Mouse (Mus musculus): Measurements from ENCODE around the gene Tax1bp3. TPM values are rescaled to one million over a fixed set of nuclear protein-coding genes. Genes with fewer than 3 reads are reported as not detected.

Gene Tax1bp3
- polyA plus RNA-seq, 1 experiment from 2014 or later: 237 TPM

DNA sequence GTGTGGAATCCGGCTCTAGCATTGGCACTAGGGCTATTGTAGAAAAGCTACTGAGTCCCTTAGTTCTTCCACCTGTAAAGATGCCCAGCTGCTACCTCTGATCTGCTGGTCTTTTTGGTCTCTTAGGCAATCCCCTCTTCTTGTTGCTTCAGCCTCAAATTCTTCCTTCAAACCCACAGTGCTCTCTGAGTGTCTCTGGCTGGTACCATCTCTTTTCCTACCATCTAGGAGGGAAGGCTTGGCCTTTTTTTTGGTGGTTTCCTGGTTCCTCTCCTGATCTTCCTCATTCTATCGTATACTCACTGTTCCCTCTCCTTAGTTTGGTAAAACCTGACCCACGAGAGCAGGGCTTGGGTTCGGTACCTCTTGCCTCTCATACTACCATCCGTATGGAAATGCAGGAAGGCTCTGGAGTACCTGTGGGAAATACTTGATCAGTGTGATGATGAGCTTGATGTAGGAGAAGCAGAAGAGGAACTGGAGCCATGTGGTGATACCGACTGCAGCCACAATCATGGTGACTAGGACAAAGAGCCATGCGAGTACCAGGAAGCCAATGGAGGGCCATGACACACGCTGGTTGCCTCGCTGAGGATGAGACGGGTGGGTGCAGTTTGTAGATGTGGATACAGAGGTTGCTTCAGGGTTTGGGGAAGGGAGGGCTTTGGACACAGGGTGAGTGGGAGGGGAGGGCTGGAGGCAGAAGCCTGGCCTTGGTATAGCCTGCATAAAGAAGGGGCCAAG, 9.2 kb downstream of the Tax1bp3 start:
- Histone ChIP-seq H3K27ac (no peak overlapping the region), H3K36me3 (peaks cover 90% of the 10 kb centered on the region), H3K4me1 (replicated peaks) (no peaks in the 10 kb centered on the region), H3K27me3 (ENCODE audit: insufficient read depth, poor library complexity, severe bottlenecking) (no peaks in the 10 kb centered on the region), H3K9me3 (no peaks in the 10 kb centered on the region), H3K4me3 (no peak overlapping the region)
- no peak for DNase-seq (ENCODE audit: low spot score)
- 91% methylated on average over 10 of the region's 10 CpGs for WGBS

DNA sequence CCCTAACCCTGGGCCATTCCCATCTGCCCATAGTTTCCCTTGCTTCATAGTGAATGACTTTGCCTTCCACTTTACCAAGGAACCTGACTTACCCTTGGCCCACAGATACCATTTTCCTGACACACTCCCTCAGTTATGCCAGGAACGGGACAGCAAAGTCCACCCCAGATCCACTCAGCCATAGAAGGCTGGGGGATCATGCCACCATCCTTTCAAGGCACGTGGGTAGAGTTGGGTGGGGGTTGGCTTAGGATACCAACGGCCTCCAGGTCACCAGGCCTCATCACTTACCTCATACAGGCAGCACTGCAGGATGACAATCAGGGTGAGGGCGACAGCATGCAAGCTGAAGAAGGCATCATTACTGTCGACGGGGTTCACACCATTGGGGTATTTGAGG, 10.3 kb downstream of the Tax1bp3 start:
- Histone ChIP-seq H3K36me3 (peaks cover 98% of the 10 kb centered on the region), H3K4me1 (replicated peaks) (no peaks in the 10 kb centered on the region), H3K27me3 (ENCODE audit: insufficient read depth, poor library complexity, severe bottlenecking) (no peaks in the 10 kb centered on the region), H3K9me3 (no peaks in the 10 kb centered on the region), H3K4me3 (no peak overlapping the region), H3K27ac (no peak overlapping the region)
- WGBS: 87% methylated on average over 6 of the region's 6 CpGs
- DNase-seq (ENCODE audit: low spot score): no peak

DNA sequence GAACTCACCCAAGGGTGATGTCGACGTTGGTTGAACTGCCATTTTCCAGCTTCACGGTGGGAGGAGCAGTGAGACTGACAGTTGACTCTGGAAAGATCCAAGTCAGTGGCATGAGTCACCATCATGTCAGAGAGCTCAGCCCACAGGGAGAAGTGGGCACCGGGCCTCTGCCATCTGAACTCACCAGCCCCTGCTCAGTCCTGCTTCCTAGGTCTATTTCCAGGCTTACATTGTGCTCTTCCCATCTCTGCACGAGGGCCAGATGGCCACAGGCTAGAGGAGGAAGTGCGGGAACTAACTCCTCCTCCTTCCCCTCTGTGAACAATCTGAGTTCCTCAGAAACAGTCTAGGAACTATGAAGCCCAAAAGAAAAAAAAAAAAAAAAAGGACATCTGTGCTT, 16.2 kb downstream of the Tax1bp3 start:
- no peak for DNase-seq (ENCODE audit: low spot score)
- H3K36me3 ChIP-seq: peaks cover 69% of the 10 kb centered on the region
- H3K4me1 ChIP-seq (replicated peaks): peaks cover 7% of the 10 kb centered on the region
- H3K9me3 ChIP-seq: no peaks in the 10 kb centered on the region
- H3K4me3 ChIP-seq: no peak overlapping the region
- no peaks in the 10 kb centered on the region for H3K27me3 ChIP-seq (ENCODE audit: insufficient read depth, poor library complexity, severe bottlenecking)
- WGBS: 86% methylated on average over 6 of the region's 6 CpGs
- H3K27ac ChIP-seq: no peak overlapping the region

DNA sequence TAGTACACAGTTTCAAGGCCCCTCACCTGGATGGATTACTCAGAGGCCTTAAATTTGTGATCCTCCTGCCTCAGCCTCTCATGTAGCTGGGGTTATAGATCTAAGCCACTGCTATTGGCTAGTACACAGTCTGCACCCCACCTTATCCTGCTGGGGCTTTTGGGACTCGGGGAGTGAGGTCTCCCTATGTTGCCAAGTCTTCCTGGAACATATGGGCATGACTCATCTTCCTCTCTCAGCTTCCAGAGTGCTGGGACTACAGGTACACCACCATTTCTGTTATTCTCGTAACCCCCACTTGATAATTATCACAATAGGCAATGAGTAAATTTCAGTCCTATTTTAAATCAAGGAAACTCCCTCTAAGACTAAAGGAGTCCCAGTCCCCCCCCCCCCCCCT, 17.6 kb downstream of the Tax1bp3 start:
- H3K4me1 ChIP-seq (replicated peaks): peaks cover 16% of the 10 kb centered on the region
- H3K36me3 ChIP-seq: peaks cover 55% of the 10 kb centered on the region
- H3K4me3 ChIP-seq: no peak overlapping the region
- DNase-seq (ENCODE audit: low spot score): no peak
- H3K27ac ChIP-seq: no peak overlapping the region
- no peaks in the 10 kb centered on the region for H3K9me3 ChIP-seq
- WGBS: 74% methylated on average over 2 of the region's 2 CpGs
- no peaks in the 10 kb centered on the region for H3K27me3 ChIP-seq (ENCODE audit: insufficient read depth, poor library complexity, severe bottlenecking)

GRCm38 (mm10) chr11:73198190-73198589, 21.3 kb downstream of the Tax1bp3 start:
- no peaks in the 10 kb centered on the region for H3K9me3 ChIP-seq
- peaks cover 18% of the 10 kb centered on the region; the same call in 1 of the 2 replicates for H3K36me3 ChIP-seq
- WGBS: 2% methylated on average over 1 of the region's 1 CpGs
- peak overlapping the region; percentile 86; the same call in 1 of the 2 replicates for H3K27ac ChIP-seq
- peaks cover 15% of the 10 kb centered on the region for H3K27me3 ChIP-seq (ENCODE audit: insufficient read depth, poor library complexity, severe bottlenecking)
- peak overlapping the region; percentile 73 for H3K4me3 ChIP-seq
- H3K4me1 ChIP-seq (replicated peaks): peaks cover 22% of the 10 kb centered on the region
- no peak for DNase-seq (ENCODE audit: low spot score)

GRCm38 (mm10) chr11:73198603-73199229, 21.8 kb downstream of the Tax1bp3 start, which contains the start of gene Ctns:
Gene Ctns (minus strand): TSS chr11:73199042.
- Histone ChIP-seq H3K36me3 (peaks cover 18% of the 10 kb centered on the region; the same call in 1 of the 2 replicates), H3K27me3 (ENCODE audit: insufficient read depth, poor library complexity, severe bottlenecking) (peaks cover 15% of the 10 kb centered on the region), H3K4me3 (peak within 1 kb of the TSS; percentile 73), H3K9me3 (no peaks in the 10 kb centered on the region), H3K4me1 (replicated peaks) (peaks cover 22% of the 10 kb centered on the region), H3K27ac (peak within 1 kb of the TSS; percentile 86)
- DNase-seq (ENCODE audit: low spot score): no peak
- 1% methylated on average over 22 of the region's 22 CpGs for WGBS

DNA sequence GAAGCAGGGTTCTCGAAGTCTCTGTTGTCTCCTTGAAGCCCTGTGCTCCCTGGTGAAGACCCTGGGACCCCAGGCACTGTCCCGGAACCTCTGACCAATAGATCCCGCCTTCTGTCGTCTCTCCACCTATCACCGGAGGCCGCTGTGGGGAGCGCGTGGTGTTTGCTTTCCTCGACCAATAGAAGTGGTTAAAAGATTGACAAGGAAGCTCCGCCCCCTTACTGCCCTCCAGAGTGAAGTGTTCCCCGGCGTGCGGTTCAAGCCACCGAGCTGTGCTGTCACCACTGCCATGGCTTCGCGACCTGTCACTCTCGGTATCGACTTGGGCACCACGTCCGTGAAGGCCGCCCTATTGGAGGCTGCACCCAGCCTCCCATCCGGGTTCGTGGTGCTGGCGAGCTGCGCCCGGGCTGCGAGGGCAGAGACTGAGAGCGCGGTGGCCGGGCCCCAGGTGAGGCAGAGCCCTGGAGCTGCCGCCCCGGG, 22.4 kb downstream of the Tax1bp3 start, which contains the start of gene Shpk:
Gene Shpk, plus strand, starts transcription at position 231 of the 483 bp plus-strand sequence.
- Histone ChIP-seq H3K27ac (peak within 1 kb of the TSS; percentile 86), H3K9me3 (no peaks in the 10 kb centered on the region), H3K4me3 (peak within 1 kb of the TSS; percentile 73), H3K4me1 (replicated peaks) (peaks cover 22% of the 10 kb centered on the region), H3K36me3 (peaks cover 18% of the 10 kb centered on the region; the same call in 1 of the 2 replicates), H3K27me3 (ENCODE audit: insufficient read depth, poor library complexity, severe bottlenecking) (peaks cover 15% of the 10 kb centered on the region)
- peak; percentile 93 for DNase-seq (ENCODE audit: low spot score)
- under 1% methylated on average over 32 of the region's 32 CpGs for WGBS

- no peak for DNase-seq (ENCODE audit: low spot score)
- Histone ChIP-seq H3K4me3 (peak overlapping the region; percentile 73), H3K9me3 (no peaks in the 10 kb centered on the region), H3K36me3 (peaks cover 12% of the 10 kb centered on the region; the same call in 1 of the 2 replicates), H3K27me3 (ENCODE audit: insufficient read depth, poor library complexity, severe bottlenecking) (peaks cover 15% of the 10 kb centered on the region), H3K27ac (peak overlapping the region; percentile 86; the same call in 1 of the 2 replicates), H3K4me1 (replicated peaks) (peaks cover 22% of the 10 kb centered on the region)
- 5% methylated on average over 12 of the region's 12 CpGs for WGBS
Measured at GRCm38 (mm10) chr11:73199879-73200278, 23.0 kb downstream of the Tax1bp3 start.

DNA sequence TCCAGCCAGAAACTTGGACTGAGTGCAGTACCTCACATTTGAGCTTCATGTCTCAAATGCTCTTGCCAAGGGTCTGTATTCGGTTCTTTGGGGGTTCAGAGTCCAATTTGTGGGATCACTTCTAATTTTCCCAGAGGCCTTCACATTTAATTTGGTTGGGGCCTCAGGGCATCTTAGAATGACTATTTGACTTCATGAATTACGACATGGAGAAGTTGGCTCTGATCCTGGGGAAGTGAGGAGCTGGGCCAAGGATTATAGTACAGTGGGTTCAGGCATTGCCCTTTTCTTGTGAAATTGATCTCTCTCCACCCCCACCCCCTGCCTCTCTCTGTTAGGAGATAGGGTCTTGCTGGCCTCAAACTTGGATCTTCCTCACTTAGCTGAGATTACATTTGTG, 24.1 kb downstream of the Tax1bp3 start:
- 77% methylated on average over 2 of the region's 2 CpGs for WGBS
- Histone ChIP-seq H3K36me3 (peaks cover under 1% of the 10 kb centered on the region; the same call in 1 of the 2 replicates), H3K27ac (no peak overlapping the region), H3K4me3 (no peak overlapping the region), H3K27me3 (ENCODE audit: insufficient read depth, poor library complexity, severe bottlenecking) (peaks cover 15% of the 10 kb centered on the region), H3K4me1 (replicated peaks) (peaks cover 22% of the 10 kb centered on the region), H3K9me3 (no peaks in the 10 kb centered on the region)
- DNase-seq (ENCODE audit: low spot score): no peak

GRCm38 (mm10) chr11:73201597-73201996, 24.7 kb downstream of the Tax1bp3 start:
- no peak overlapping the region for H3K27ac ChIP-seq
- DNase-seq (ENCODE audit: low spot score): no peak
- 42% methylated on average over 4 of the region's 4 CpGs for WGBS
- no peak overlapping the region for H3K4me3 ChIP-seq
- H3K4me1 ChIP-seq (replicated peaks): peaks cover 22% of the 10 kb centered on the region
- no peaks in the 10 kb centered on the region for H3K36me3 ChIP-seq
- peaks cover 15% of the 10 kb centered on the region for H3K27me3 ChIP-seq (ENCODE audit: insufficient read depth, poor library complexity, severe bottlenecking)
- no peaks in the 10 kb centered on the region for H3K9me3 ChIP-seq

DNA sequence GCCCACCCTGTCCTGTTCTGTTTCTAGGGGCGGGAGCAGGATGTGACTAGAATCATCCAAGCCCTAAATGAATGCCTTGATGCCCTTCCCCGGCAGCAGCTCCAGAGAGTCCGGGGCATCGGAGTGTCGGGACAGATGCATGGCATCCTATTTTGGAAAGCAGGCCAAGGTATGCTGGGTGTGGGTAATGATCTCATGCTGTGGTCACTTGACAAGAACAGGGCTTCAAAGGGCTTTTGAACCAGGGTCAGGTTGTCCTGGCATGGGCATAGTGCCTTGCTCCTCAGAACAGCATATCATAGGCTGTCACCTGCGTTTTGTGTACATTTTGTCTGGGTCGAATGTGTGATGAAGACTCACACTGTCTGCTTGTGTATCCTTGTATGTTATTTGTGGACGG, 27.0 kb downstream of the Tax1bp3 start:
- H3K4me3 ChIP-seq: no peak overlapping the region
- 87% methylated on average over 8 of the region's 8 CpGs for WGBS

DNA sequence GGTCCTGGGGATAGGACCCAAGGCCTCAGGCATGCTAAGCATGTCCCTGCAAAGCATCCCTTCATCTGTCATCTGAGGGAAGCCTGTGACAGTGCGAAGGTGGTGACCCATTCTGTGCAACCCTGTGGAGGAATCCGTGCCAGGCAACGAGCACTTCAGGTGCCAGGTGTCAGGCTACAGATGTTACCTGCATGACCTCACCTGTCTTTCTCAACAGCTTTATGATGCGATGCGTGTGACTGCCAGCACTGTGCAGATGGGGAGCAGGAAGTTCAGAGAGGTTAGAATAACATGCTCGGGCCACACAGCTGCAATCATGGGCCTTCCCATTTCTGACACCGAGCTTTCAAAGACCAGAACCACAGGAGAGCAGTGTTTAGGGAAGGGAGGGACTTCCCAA, 28.3 kb downstream of the Tax1bp3 start:
- 80% methylated on average over 7 of the region's 7 CpGs for WGBS

More for the DNA sequence above, 27.0 kb downstream of the Tax1bp3 start:
- Histone ChIP-seq H3K36me3 (no peaks in the 10 kb centered on the region), H3K9me3 (no peaks in the 10 kb centered on the region), H3K4me1 (replicated peaks) (peaks cover 8% of the 10 kb centered on the region), H3K27ac (no peak overlapping the region), H3K27me3 (ENCODE audit: insufficient read depth, poor library complexity, severe bottlenecking) (peaks cover 15% of the 10 kb centered on the region)
- DNase-seq (ENCODE audit: low spot score): no peak

GRCm38 (mm10) chr11:73207621-73208020, 30.7 kb downstream of the Tax1bp3 start:
- H3K36me3 ChIP-seq: no peaks in the 10 kb centered on the region
- DNase-seq (ENCODE audit: low spot score): no peak
- H3K4me3 ChIP-seq: no peak overlapping the region
- H3K4me1 ChIP-seq (replicated peaks): no peaks in the 10 kb centered on the region
- H3K9me3 ChIP-seq: no peaks in the 10 kb centered on the region
- H3K27ac ChIP-seq: no peak overlapping the region
- WGBS: 87% methylated on average over 2 of the region's 2 CpGs
- 0 out of 2 replicates have a peak, but pooled peaks cover 2% of the 10 kb centered on the region for H3K27me3 ChIP-seq (ENCODE audit: insufficient read depth, poor library complexity, severe bottlenecking)

More for the DNA sequence above, 28.3 kb downstream of the Tax1bp3 start:
- Histone ChIP-seq H3K4me1 (replicated peaks) (no peaks in the 10 kb centered on the region), H3K9me3 (no peaks in the 10 kb centered on the region), H3K27ac (no peak overlapping the region), H3K4me3 (no peak overlapping the region), H3K36me3 (no peaks in the 10 kb centered on the region), H3K27me3 (ENCODE audit: insufficient read depth, poor library complexity, severe bottlenecking) (peaks cover 9% of the 10 kb centered on the region)
- no peak for DNase-seq (ENCODE audit: low spot score)

Measured in hindbrain, embryonic 10.5 days (tissue).